Mouse (Mus musculus) cerebellum, postnatal 10 days (tissue): ENCODE measurements around the gene Ice1.

ENCODE experiments used
- DNase-seq, 2 experiments: peaks; one replicate each; pipeline ENCODE4 v3.0.0; 2021; ENCODE audit warnings: mixed read lengths in 2 of 2

The Ice1 gene

DNA sequence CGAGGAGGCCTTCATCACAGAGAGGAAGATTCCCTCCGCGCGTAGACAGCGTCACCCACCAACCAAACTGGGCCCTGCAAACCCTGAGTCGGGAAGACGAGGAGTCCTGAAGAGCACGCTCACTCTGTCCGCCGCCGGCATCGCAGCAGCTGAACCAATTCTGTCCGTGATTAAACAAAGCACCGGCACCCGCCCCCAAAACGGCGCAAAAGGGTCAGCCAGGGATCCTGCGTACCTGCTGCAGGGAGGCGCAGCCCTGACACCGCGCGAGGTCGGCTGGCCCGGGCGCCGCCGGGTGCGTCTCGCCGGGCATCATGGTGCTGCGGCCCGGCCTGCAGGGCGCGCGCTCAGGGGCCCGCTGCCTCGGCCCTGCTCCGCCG lies at the start of gene Ice1:
Ice1 (minus strand) TSS at position 353 of the 380 bp plus-strand sequence.
- no peak for DNase-seq

GRCm38 (mm10) chr13:70685825-70686224 lies 48.4 kb upstream of the Ice1 start:
- DNase-seq: no peak

GRCm38 (mm10) chr13:70684976-70685609 lies 47.7 kb upstream of the Ice1 start:
- DNase-seq: no peak

DNA sequence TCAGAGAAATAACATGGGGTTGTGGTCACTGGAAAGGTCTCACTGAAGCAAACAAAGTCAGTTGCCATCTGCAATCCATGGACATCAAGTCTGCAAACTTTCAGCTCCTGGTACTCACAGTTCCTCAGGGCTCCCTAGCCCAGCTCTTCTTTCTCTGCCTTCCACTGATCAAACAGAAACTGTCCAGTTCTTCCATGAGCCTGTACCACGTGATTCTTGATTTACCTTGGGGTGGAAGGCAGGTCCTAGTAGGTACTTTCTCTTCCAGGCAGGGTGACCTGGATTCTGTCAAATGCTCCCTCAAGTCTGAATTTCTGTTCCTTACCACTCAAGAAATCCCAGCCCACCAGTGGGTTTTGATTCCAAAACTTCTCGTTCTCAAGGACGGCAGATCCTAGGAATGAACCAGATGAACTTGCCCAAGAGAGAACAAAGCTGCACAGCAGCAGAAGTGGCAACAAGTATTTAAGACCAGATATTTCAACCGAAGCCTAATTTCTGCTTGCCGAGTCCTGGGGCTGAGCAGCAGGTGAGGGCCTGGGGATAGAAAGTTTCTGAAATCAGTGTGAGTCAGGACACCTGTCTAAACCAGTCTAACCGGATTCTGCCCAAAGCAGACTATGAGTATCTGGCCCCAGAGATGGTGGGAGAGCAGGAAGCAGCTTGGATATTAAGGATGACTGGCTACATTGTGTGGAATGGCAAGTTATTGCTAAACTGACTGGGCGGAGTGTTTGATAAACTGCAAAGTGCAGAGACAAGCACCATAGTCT lies 44.2 kb upstream of the Ice1 start:
- DNase-seq: no peak

GRCm38 (mm10) chr13:70680316-70680715 lies 42.9 kb upstream of the Ice1 start:
- no peak for DNase-seq

DNA sequence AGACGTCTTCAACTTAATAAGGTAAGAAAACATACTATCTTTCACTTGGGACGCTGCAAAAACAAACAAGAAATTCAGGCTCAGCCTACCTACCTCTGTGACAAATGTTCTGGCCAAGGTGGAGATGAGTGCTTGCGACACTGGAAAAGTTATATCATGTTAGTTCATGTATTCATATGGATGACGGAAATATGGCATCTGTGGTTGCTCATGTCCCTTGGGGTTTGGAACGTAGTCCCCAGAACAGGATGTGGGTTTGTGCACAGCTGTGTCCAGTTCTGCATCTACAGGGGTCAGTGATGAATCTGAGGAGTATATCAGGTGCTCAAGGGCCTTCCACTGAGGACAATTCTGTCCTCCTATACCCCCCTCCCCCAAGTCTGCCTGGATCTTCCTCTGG lies 40.3 kb upstream of the Ice1 start:
- DNase-seq: no peak

DNA sequence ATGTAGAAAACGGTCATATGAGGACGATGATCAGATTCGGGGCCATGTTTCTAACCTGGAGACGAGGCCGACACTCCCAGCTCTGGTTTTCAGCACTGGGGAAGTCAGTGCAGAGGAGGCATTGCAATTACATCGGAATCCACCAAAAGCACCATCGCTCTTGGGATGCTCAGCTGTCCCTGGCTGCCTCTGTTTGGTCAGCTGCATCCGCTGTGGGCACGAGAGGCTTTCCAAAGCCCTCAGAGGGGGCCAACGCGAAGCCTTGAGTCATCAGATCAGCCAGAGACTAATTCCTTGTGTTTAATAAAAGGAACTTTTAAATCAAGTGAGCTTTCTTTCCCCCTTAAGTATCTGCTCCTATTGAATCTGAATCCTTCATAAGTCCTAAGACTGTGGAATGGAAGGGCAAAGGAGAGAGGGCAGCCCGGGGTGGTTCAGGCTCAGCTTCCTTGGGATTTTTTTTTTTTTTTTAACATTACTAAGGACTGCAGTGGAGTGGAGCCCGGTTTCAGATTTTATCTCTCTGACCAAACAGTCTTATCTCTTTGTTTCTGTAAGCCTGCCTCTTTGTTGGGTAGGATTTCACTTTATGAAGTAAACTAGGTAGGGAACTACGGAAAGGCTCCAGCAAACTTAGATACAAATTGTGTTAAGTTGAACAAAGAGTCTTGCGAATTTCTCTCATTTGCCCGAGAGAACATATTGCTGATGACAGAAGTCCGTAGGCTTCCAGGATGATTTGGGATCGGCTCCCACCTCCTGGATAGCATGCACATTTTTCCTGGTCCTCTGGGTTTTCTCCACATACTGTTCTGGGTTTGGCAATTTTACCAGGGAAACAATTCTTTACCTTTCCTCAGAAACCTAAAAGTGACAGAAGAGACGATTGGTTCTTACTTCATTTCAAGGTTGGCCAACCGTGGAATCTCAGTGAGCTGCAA lies 39.1 kb upstream of the Ice1 start:
- peak; percentile 27 to 37 for DNase-seq

- DNase-seq: peak; percentile 13 to 20
Observed at GRCm38 (mm10) chr13:70674998-70675397, 37.6 kb upstream of the Ice1 start.

DNA sequence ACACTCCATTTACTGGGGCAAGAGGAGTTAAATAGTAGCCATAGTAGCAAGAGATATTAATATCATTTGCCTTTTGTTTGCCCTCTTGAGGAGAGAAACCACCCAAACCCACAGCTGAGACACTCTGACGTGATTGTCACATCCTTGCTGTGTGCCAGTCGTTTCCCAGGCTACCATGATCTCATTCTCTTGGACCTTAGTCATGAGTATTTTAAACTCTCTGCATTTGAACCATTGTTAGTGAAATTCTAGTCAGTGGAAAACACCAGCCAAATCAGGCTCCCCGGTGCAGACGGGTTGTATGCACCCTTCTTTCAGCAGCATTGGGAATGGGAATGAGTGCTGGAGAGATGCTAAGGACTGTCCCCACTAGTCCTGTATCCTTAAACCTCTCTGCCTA lies 32.6 kb upstream of the Ice1 start:
- no peak for DNase-seq

GRCm38 (mm10) chr13:70659715-70660114 lies 22.3 kb upstream of the Ice1 start:
- DNase-seq: no peak

DNA sequence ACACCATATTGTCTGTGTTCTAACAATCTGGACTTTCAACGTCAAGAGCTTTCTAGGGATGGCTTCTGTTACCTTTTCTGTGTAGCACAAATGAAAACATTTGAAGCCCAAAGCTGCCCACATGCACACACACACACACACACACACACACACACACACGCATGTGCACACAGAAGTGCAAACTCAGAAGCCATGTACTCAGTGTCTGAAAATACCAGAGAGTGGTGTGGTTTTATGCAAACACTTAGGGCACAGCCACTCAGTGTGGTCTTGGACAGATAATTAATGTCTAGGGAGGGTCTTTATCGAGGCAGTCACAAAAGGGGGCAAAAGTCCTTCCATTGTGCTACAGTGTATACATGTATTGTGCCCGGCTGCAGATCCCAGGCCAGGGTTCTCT lies 19.3 kb upstream of the Ice1 start:
- DNase-seq: no peak

DNA sequence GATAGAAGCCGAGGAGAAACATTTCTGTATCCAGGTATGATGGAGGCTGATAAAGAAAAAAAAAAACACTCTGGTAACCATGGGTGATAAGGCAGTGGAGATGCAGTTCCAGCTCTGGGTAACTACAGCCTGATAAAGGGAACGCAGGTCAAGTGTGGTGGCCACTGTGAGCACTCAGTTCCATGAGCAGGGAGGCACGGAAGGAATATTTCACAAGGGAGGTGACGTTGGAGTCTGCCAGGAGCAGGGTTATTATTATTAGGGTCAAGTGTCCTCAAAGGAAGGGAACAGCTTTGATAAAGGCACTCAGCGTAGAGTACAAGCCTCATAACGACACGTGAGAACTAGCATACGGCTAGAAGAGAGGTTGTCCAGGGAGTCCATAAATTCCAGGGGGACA lies 18.9 kb upstream of the Ice1 start:
- no peak for DNase-seq

GRCm38 (mm10) chr13:70655570-70655969 lies 18.1 kb upstream of the Ice1 start:
- DNase-seq: no peak

- no peak for DNase-seq
Observed at GRCm38 (mm10) chr13:70654091-70654770, 16.8 kb upstream of the Ice1 start.

- no peak for DNase-seq
Observed at GRCm38 (mm10) chr13:70653457-70653856, 16.0 kb upstream of the Ice1 start.

- DNase-seq: peak in 1 of 2 experiments; percentile 32
Observed at GRCm38 (mm10) chr13:70650011-70650436, 12.6 kb upstream of the Ice1 start.

DNA sequence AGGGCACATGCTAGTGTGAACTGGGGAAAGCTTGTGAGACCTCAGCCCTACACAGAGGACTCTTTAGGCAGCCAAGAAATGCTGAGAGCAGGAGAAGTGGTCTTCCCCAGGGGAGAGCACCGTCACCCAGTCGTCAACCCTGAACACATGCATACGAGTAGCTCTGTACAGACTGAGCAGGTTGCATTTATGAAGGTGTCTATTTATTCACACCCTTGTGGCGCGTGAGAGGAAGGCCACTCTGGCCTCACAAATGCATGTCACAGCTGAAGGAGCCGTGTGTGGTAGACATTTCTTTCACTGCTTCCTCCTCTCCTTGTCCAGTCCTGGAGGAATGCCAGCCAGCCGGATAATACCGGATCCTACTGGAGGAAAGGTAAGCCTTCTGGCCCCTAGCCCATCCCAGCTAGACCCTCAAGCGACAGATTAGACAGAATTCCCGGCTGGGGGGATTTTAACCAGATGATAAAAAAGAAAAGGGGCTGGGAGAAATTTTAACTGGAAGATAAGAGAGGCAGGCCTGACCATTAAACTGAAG lies 8.6 kb upstream of the Ice1 start:
- DNase-seq: peak; percentile 62 to 64

DNA sequence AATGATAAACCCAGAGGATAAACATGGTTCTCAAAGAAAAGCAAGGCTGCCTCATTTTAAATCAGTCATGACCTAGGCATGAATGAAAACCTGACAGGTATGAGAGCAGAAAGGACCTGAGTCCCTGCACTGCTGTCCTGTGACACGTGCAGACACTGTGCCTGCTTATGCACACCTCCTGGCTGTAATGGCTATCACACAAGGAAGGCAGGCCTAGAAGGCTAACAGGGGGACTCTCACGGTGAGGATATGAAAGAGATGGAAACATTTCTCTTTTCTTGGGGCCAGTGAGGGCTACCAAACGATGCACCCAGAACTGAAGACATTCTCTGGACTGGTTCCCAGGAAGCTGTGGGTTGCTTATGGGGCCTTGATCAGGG lies 6.6 kb upstream of the Ice1 start:
- DNase-seq: no peak

DNA sequence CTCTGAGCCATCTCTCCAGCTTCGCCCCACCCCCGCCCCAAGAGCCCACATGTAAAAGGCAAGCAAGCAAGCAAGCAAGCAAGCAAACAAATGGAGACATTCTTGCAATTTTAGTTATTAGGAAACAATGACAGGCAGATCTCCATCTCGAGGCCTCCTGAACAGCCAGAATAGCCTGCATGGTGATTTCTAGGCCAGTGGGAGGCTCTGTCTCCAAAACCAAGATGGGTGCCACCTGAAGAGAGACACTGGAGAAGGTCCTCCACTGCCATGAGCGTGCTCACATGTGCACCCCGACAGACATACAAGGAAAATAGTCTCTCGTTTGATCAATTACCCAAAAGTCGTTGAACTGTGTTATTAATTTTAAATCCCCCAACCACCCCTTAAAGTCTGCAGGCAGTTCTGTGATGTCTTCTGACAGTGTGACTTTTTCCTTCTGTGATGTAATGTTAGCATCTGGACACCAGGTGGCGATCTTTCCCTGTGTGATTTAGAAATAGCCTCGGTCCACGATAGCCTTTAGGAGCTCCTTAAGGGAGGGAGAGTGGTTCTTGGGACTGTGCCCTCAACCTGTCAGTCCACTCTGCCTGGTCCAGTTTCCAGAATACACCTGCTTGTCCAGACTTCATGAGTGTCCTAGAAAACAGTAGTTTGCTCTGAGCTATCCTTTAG lies 6.1 kb upstream of the Ice1 start:
- peak; percentile 76 to 79 for DNase-seq

GRCm38 (mm10) chr13:70641941-70642340 lies 4.5 kb upstream of the Ice1 start:
- no peak for DNase-seq

GRCm38 (mm10) chr13:70641381-70641780 lies 3.9 kb upstream of the Ice1 start:
- DNase-seq: no peak

- no peak for DNase-seq
Observed at GRCm38 (mm10) chr13:70639639-70640038, 2.2 kb upstream of the Ice1 start.
